Mouse (Mus musculus): ENCODE results near the gene Krtap3-1.

Krtap3-1 gene

DNA sequence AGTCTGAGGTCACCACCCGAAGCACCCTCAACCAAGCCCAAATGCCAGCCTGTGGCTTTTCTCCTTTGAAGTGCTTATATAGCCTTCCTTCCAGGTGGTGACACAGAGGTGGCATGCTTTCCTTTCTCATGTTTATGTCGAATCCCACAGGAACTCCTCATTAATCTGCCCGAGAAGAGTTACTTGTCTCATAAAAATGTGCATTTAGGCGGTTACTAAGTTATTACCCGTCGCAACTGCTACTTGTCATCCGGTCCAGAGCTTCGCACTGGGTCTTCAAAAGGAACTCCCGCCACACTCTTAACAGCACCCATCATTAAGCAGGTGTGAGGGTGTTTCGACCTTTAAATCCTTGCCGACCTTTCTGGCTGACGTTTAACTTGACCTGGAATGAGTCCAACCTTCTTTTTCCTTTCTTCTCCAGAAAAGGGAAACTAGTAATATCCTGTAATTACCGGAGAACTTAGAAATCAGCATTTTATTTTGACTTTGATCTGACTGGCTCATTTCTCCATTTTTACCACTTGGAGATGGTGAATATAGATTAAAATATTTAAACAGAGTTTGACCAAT, 45.1 kb downstream of the Krtap3-1 start, which contains the start of gene Krt39:
Gene Krt39, minus strand, starts transcription at position 51 of the 573 bp plus-strand sequence.
- DNase-seq (ENCODE audit: low spot score): no peak
